Mouse (Mus musculus) Patski (cell line): ENCODE measurements around the gene Limk2. TPM values are rescaled to one million over a fixed set of nuclear protein-coding genes. Genes with fewer than 3 reads are reported as not detected.
A peak's percentile ranks its signal among the peaks of the same experiment; 100 is the strongest.

Experiments
- ATAC-seq: fragments of 100-300 bp; one replicate; pipeline ENCODE4 v1.8.0; 2021
- CTCF ChIA-PET: fragments of 350-600 bp; sonication (Branson Sonifier 250); formaldehyde crosslinking; loops from one replicate; lab custom pipeline; 2022; ENCODE audit warnings: inconsistent platforms; lab: Charles Lee
- POLR2A ChIA-PET: fragments of 350-600 bp; sonication (Branson Sonifier 250); formaldehyde crosslinking; loops from one replicate; lab custom pipeline; 2022; ENCODE audit warnings: antibody characterized with exemption, inconsistent platforms; lab: Charles Lee
- DNase-seq: peaks from one replicate; pipeline ENCODE4 v3.0.0-alpha.2; 2011; ENCODE audit warnings: low read depth, low spot score
- H3K27me3 ChIP-seq: fragments of 371-371 bp; one replicate; pipeline ENCODE4 v1.5.1; 2021
- CTCF ChIP-seq: fragments of 100-300 bp; IDR thresholded peaks from one replicate; pipeline ENCODE4 v1.5.1; 2021
- in situ Hi-C: fragments of 300-500 bp; cut with MboI; formaldehyde crosslinking; loops from 3 replicates; pipeline ENCODE4 v1.11.1; 2018; ENCODE audit warnings: low pct_unique_long_range_greater_than_20kb, mixed read lengths
- polyA plus RNA-seq: library from polyadenylated mRNA; unstranded; gene quantifications from one replicate; pipeline ENCODE4 v1.2.3, GENCODE M21; 2021

Limk2 gene
- polyA plus RNA-seq, 1 experiment from 2014 or later, result 38.5 TPM

DNA sequence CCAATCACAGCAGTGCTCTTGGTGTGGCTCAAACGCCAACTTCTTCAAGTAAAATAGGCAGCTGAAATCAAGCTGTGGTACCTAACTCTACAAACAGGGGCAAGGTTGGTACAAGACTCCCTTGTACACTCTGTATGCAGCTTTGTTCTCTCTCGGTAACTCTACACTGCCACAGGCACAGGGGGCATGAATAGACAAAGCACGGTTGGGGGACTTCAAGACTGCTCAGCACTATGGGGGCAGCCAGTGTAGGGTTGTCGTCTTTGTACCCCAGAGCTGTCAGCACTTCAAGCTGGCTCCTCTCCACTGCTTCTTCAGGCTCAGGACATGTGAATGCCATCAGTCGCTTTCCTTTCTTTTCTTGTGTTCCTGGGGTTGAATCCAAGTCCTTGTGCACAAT lies 14.5 kb downstream of the Limk2 start:
- TF ChIP-seq CTCF, result no peak
- H3K27me3 ChIP-seq, result no peaks in the 10 kb centered on the region
- ChIA-PET POLR2A (interaction anchor here (0.5 to 1.3 kb wide), 2 partner anchors 11 to 39 kb away, joined by 4 to 5 read pairs; no protein-coding TSS in a partner anchor), CTCF (interaction anchor here (1.2 kb wide), 1 partner anchor 18 kb away, joined by 3 read pairs; no protein-coding TSS in a partner anchor)
- ATAC-seq (no peak), DNase-seq (no peak)
- in situ Hi-C loops, result no loop called here

DNA sequence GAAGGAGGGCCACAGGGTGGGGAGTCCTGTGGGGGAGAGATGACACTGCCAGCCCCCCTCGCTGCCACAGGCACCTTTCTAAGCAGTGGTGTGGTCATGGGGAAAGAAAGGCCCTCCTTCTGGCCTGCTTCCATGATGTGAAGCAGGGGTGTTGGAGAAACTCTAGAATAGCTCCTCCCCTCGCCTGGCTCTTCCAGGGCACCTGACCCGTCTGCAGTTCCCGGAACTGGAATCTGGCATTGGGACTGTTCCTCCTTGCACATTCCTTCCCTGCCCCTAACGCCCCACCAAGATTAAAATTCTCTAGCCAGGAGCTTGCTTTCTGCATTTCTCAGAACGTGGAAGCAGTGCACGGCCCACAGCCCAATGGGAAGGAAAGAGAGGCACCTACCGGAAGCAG lies 16.5 kb downstream of the Limk2 start:
- H3K27me3 ChIP-seq, result no peaks in the 10 kb centered on the region
- CTCF ChIA-PET, result interaction anchor here (1.0 kb wide), 1 partner anchor 17 kb away, joined by 3 read pairs; the partner anchor contains the start of gene Limk2
- in situ Hi-C loops, result no loop called here
- no peak for TF ChIP-seq CTCF
- DNase-seq (no peak), ATAC-seq (no peak)
- POLR2A ChIA-PET, result no interaction called here

DNA sequence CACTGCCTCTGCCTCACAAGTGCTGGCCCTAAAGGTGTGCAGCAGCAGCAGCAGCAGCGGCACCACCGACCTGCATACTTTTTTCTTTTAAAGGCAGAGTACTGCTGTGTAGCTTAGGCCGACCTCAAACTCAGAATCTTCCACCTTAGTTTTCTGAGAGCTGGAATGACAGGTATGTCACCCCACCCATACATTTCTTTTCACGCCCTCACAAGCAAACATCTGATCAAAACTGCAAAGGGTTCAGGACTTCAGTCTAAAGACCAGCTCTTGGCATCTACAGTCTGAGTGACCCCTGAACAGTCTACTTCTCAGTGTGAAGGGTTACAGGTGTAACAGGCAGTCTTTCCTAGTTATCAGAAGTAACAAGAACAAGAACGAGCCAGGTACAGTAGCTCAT lies 18.2 kb downstream of the Limk2 start:
- ATAC-seq, result no peak
- H3K27me3 ChIP-seq, result no peaks in the 10 kb centered on the region
- ChIA-PET POLR2A (no interaction called here), CTCF (interaction anchor here (1.0 to 1.2 kb wide), 3 partner anchors 16 to 44 kb away, joined by 3 read pairs; no protein-coding TSS in a partner anchor)
- DNase-seq, result no peak
- in situ Hi-C loops, result no loop called here
- no peak for TF ChIP-seq CTCF

DNA sequence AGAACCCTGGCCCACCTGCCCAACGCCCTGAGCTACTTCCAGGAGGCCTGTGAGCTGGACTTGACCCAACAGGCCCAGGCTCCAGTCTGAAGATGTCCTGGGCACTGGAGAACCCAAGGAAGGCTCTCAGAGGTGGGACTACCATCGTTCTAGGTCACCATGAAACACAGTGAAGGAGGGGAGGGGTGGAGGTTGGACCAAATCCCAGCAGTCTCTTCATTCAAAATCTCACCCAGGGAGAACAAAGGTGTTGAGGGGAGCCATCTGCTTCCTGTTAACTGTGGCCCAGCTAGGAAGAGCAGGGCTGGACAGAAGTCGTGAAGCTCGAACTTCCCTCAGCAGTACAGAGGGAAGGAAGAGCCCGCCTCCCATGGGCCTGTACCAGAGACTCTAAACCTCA lies 19.0 kb downstream of the Limk2 start:
- ChIA-PET CTCF (interaction anchor here (1.0 to 1.3 kb wide), 3 partner anchors 15 to 76 kb away, joined by 3 read pairs; no protein-coding TSS in a partner anchor), POLR2A (no interaction called here)
- DNase-seq, result no peak
- no peaks in the 10 kb centered on the region for H3K27me3 ChIP-seq
- no peak for ATAC-seq
- in situ Hi-C loops, result no loop called here
- TF ChIP-seq CTCF, result no peak

DNA sequence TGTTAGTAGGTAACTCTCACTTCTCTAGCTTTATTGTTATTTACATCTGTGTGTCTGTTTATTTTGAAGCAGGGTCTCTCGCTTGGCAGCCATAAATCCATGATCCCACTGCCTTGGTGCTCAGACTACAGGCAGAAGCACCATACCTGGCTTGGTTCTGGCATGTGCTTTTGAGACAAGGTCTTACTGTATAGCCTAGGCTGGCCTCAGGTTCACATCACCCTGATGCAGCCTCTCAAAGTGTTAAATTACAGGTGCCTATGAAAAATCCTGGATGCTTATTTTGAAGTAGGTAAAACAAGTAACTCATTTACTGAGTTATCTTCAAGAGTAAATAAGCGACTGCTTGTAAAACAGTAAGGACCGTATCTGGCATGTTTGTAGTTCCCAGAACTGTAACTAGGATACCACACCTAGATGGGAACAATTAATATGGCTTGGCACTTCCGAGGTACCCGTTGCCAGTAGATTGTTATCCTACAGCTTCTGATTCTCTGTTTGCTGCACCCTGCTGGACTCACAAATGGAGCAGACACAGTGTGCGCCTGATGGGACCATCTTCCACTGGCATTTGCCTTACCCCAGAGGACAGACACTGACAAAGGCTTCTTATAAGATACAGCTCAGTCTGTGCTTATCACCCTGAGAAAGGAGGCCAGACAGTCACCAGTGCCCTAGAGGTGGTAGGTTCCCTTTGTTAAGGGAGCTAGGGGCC lies 21.4 kb downstream of the Limk2 start:
- no peak for TF ChIP-seq CTCF
- ATAC-seq, result no peak
- POLR2A ChIA-PET, result no interaction called here
- no peaks in the 10 kb centered on the region for H3K27me3 ChIP-seq
- in situ Hi-C loops, result no loop called here
- DNase-seq, result no peak
- CTCF ChIA-PET, result interaction anchor here (0.9 to 2.7 kb wide), 13 partner anchors 10 to 86 kb away, joined by 3 to 16 read pairs (median 4); partner anchors contain the start of gene Pik3ip1

DNA sequence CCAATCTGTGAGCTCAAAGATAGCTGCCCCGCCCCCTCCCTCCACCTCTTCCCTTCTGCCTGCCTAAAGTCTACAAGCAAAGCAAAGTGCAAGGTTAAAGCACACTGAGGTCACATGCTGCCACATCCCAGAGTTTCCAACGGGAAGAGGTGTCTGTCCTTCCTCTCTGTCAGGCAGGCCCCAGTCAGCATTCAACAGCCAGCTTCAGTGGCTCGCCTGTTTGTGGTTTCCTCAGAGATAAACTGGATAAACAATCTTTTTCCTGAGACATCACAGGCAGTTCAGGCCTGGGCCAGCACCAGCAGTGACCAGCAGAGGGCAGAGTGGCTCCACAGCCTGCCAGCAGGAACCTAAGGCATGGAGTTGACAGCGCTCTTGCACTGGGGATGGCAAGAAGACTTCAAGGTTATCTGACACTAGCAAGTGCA lies 22.0 kb downstream of the Limk2 start:
- ChIA-PET CTCF (interaction anchor here (0.9 to 2.7 kb wide), 11 partner anchors 9 to 67 kb away, joined by 3 to 16 read pairs (median 4); partner anchors contain the start of gene Pik3ip1), POLR2A (no interaction called here)
- peak; percentile 98 for TF ChIP-seq CTCF
- ATAC-seq, result peak; percentile 62
- DNase-seq, result no peak
- no peaks in the 10 kb centered on the region for H3K27me3 ChIP-seq
- in situ Hi-C loops, result no loop called here

DNA sequence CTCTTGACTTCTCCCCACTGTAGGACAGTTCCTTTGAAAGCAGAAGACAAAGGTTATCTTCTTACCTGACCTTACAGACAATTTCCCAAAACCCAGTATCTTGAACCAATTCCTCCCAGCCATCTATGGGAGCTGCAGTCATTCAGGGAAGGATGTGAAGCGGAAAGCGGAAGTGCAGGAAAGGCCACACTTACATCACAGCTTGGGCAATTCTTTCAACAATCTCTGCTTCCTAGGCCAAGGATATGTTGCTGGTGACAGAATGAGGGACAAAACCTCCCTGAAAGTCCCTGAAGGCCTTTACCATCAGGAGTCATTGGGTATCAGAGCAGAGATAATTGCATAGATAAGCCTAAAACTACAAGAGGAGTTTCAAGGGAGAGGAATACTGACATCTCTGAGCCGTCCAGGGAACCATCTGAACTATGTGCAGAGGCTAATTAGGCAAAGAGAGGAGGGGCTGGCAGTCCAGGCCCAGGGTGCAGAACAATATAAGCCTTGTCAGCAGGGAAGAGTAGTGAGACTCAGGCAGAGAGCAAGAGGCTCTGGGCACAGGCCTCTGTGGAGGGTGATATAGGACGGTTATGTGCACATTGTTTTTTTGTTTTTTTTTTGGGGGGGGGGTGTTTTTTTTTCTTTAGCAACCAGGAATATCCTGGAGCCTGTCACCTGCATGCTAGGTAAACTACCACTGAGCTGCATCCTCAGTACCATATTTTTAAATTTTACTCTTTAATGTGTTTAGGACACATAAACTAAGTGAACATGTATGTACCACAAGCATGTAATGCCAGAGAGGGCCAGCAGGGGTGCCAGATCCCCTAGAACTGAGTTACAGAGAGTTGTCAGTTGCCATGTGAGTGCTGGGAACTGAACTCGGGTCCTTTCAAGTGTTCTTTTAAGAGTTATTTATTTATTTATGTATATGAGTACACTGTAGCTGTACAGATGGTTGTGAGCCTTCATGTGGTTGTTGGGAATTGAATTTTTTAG lies 26.1 kb downstream of the Limk2 start:
- peak; percentile 38 for TF ChIP-seq CTCF
- no peak for ATAC-seq

DNA sequence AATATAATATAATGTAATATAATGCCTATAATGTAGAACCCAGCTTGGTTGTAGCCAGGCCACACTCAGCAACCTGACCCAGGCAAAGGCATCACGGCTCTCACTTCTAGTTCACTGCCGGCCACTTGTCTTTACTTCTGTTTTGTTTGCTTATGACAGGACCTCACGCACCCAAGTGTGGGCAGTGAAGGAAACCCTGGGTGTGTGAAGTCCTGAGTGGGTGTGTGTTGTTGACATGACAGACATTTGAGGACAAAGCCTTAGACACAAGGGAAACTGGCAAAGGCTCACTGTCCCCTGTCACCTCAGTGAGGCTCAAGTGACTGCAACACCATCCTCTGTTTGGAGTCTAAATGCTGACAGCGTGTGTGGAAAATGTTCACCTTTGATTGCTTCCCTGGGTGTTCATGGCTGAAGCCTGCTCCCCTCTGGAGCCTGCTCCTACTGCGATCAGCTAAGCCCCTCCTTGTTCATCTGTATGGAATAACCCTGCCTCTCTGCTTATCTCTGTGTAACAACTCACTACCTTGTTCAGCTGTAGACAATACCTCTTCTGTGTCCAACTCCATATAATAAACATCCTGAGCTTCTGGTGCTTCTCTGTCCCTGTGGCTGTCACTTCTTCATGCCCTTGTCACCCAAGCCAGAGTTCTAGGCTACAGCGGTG lies 27.7 kb downstream of the Limk2 start:
- H3K27me3 ChIP-seq, result no peaks in the 10 kb centered on the region
- CTCF ChIA-PET, result interaction anchor here (1.3 kb wide), 1 partner anchor 10 kb away, joined by 3 read pairs; no protein-coding TSS in a partner anchor
- POLR2A ChIA-PET, result interaction anchor here (0.5 kb wide), 1 partner anchor 179 kb away, joined by 3 read pairs; the partner anchor contains the start of gene Eif4enif1
- TF ChIP-seq CTCF, result no peak
- ATAC-seq (no peak), DNase-seq (no peak)
- in situ Hi-C loops, result no loop called here

More for the DNA sequence above, 26.1 kb downstream of the Limk2 start:
- DNase-seq, result no peak
- in situ Hi-C loops, result no loop called here
- ChIA-PET POLR2A (interaction anchor here (1.3 kb wide), 1 partner anchor 11 kb away, joined by 4 read pairs; no protein-coding TSS in a partner anchor), CTCF (interaction anchor here (0.7 to 1.3 kb wide), 4 partner anchors 8 to 12 kb away, joined by 3 read pairs; no protein-coding TSS in a partner anchor)
- no peaks in the 10 kb centered on the region for H3K27me3 ChIP-seq

DNA sequence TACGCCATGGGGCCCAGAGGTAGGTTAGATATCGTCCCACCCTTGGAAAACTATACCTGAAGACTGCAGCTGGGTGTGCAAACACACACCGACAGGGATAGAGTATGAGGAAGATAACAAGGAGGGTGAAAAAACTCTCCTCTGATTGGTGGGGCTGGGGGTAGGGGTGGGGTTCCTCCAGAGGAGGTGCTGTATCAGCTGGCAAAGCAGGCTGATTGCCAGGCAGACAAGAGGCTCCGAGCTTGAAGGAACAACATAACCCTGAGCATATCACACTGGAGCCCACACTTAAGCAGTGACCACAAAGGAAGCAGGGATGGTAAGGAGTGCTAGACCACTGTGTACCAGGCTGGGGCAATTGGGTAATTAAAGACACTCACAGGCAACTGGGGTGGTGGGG lies 29.6 kb downstream of the Limk2 start:
- no peak for DNase-seq
- POLR2A ChIA-PET, result no interaction called here
- CTCF ChIA-PET, result no interaction called here
- no peak for ATAC-seq
- TF ChIP-seq CTCF, result no peak
- no peaks in the 10 kb centered on the region for H3K27me3 ChIP-seq
- in situ Hi-C loops, result no loop called here
